Mouse (Mus musculus) liver, postnatal 0 days (tissue): ENCODE measurements at regions not wholly inside any gene's neighbourhood (a gene's known extent, or its start where the extent isn't known, plus 50 kb on each side); places are given as distances from the start of the nearest gene placed in this dataset.

Experiments
- CTCF ChIP-seq: sonication (generic); IDR thresholded peaks from 2 replicates; pipeline ENCODE4 v1.5.1; 2016; ENCODE audit warnings: antibody characterized with exemption, low read depth
- EP300 ChIP-seq: IDR thresholded peaks from 2 replicates; pipeline ENCODE4 v1.6.1; 2016; ENCODE audit warnings: antibody characterized with exemption, low read depth, mild to moderate bottlenecking

DNA sequence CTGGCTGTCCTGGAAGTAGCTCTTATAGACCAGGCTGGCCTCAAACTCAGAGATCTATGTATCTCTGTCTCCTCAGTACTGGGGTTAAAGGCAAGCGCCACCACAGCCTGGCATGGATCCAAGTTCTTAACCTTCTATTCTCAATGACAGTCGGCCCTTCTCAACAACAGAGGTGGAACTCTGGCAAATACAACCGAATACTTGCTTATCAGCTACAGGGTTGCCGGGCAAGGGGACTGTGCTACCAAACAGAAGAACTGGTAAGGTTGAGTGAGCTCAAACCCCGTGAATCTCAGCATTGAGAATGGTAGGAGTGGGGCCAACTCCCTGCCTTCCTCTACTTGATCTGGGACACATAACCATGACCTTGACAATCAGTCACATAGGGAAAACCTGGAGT is 75.2 kb upstream of the Osbpl8 start:
- TF ChIP-seq EP300 (no peak), CTCF (no peak)
